Mouse (Mus musculus): ENCODE measurements around the gene Dnajb12. TPM values are rescaled to one million over a fixed set of nuclear protein-coding genes. Genes with fewer than 3 reads are reported as not detected.
A peak's percentile ranks its signal among the peaks of the same experiment; 100 is the strongest.

The Dnajb12 gene
- polyA plus RNA-seq, 1 experiment: 44.6 TPM

GRCm38 (mm10) chr10:59895460-59896186, 16.3 kb downstream of the Dnajb12 start:
- peak overlapping the region; percentile 93 for H3K27ac ChIP-seq (ENCODE audit: control insufficient read depth, insufficient read depth, low read length)
- WGBS: 92% methylated on average over 17 of the region's 17 CpGs
- DNase-seq: no peak
- peaks cover 56% of the 10 kb centered on the region for H3K4me1 ChIP-seq (replicated peaks; ENCODE audit: control insufficient read depth, insufficient read depth, low read length)
- H3K4me3 ChIP-seq (ENCODE audit: control insufficient read depth, insufficient read depth, low read length): no peak overlapping the region
- no peaks in the 10 kb centered on the region for H3K27me3 ChIP-seq (ENCODE audit: control insufficient read depth, insufficient read depth, low read length)
- H3K36me3 ChIP-seq (ENCODE audit: control insufficient read depth, insufficient read depth, low read length): peaks cover 3% of the 10 kb centered on the region; the same call in 1 of the 2 replicates
- TF ChIP-seq POLR2A (IDR thresholded peaks at IDR 0.05; ENCODE audit: control insufficient read depth, extremely low read depth, insufficient read depth, low read length, poor library complexity) (no peak), CTCF (IDR thresholded peaks at IDR 0.05; ENCODE audit: borderline replicate concordance, control insufficient read depth, extremely low read depth, insufficient read depth, low read length, poor library complexity) (no peak)

DNA sequence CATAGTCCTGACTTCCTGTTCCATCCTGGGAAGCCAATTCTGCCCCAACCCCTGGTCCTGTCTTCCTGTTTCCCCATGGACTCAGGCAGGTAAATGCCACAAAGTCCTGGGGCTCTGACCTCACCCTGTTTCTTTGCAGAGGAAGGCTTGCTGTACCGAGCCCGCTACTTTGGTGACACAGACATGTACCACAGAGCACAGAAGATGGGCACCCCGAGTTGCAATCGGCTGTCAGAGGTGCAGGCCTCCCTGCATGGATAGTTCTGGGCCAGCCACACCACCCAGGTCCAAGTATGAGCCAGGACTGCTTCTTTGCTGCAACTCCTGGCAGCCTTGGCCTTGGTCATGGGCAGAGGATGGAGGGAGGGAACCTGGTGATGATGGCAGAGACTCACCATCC, 16.9 kb downstream of the Dnajb12 start:
- TF ChIP-seq CTCF (IDR thresholded peaks at IDR 0.05; ENCODE audit: borderline replicate concordance, control insufficient read depth, extremely low read depth, insufficient read depth, low read length, poor library complexity) (no peak), POLR2A (IDR thresholded peaks at IDR 0.05; ENCODE audit: control insufficient read depth, extremely low read depth, insufficient read depth, low read length, poor library complexity) (no peak)
- Histone ChIP-seq H3K36me3 (ENCODE audit: control insufficient read depth, insufficient read depth, low read length) (no peaks in the 10 kb centered on the region; the same call in 1 of the 2 replicates), H3K27ac (ENCODE audit: control insufficient read depth, insufficient read depth, low read length) (peak overlapping the region; percentile 93), H3K4me3 (ENCODE audit: control insufficient read depth, insufficient read depth, low read length) (no peak overlapping the region), H3K4me1 (replicated peaks; ENCODE audit: control insufficient read depth, insufficient read depth, low read length) (peaks cover 61% of the 10 kb centered on the region), H3K27me3 (ENCODE audit: control insufficient read depth, insufficient read depth, low read length) (no peaks in the 10 kb centered on the region)
- WGBS: 55% methylated on average over 4 of the region's 4 CpGs
- no peak for DNase-seq

GRCm38 (mm10) chr10:59896911-59897331, 17.6 kb downstream of the Dnajb12 start:
- TF ChIP-seq CTCF (IDR thresholded peaks at IDR 0.05; ENCODE audit: borderline replicate concordance, control insufficient read depth, extremely low read depth, insufficient read depth, low read length, poor library complexity) (no peak), POLR2A (IDR thresholded peaks at IDR 0.05; ENCODE audit: control insufficient read depth, extremely low read depth, insufficient read depth, low read length, poor library complexity) (no peak)
- peak; percentile 90 for DNase-seq
- Histone ChIP-seq H3K27ac (ENCODE audit: control insufficient read depth, insufficient read depth, low read length) (peak overlapping the region; percentile 93), H3K36me3 (ENCODE audit: control insufficient read depth, insufficient read depth, low read length) (no peaks in the 10 kb centered on the region; the same call in 1 of the 2 replicates), H3K27me3 (ENCODE audit: control insufficient read depth, insufficient read depth, low read length) (no peaks in the 10 kb centered on the region), H3K4me3 (ENCODE audit: control insufficient read depth, insufficient read depth, low read length) (peak overlapping the region; percentile 11), H3K4me1 (replicated peaks; ENCODE audit: control insufficient read depth, insufficient read depth, low read length) (peaks cover 68% of the 10 kb centered on the region)
- 0% methylated on average over 3 of the region's 3 CpGs for WGBS

DNA sequence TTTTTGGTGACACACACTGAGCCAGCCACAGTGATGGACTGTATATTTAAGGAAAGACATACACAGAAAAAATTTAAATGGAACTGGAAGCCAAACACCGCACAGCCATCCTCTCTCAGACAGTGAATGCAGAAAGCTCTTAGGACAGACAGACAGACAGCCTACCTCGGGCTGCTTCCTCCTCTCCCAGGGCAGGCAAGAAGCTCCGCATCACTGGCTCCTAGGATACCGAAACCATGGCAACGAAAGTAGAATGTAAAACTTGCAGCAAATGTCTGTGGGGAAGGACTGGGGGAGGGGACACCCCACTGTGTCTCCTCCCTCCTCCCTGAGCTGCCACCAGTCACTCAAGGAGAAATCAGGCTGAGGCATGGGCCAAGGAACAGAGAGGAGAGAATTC, 18.2 kb downstream of the Dnajb12 start:
- Histone ChIP-seq H3K4me3 (ENCODE audit: control insufficient read depth, insufficient read depth, low read length) (no peak overlapping the region), H3K27me3 (ENCODE audit: control insufficient read depth, insufficient read depth, low read length) (no peaks in the 10 kb centered on the region), H3K36me3 (ENCODE audit: control insufficient read depth, insufficient read depth, low read length) (no peaks in the 10 kb centered on the region; the same call in 1 of the 2 replicates), H3K27ac (ENCODE audit: control insufficient read depth, insufficient read depth, low read length) (peak overlapping the region; percentile 93), H3K4me1 (replicated peaks; ENCODE audit: control insufficient read depth, insufficient read depth, low read length) (peaks cover 74% of the 10 kb centered on the region)
- DNase-seq: peak; percentile 63
- TF ChIP-seq POLR2A (IDR thresholded peaks at IDR 0.05; ENCODE audit: control insufficient read depth, extremely low read depth, insufficient read depth, low read length, poor library complexity): no peak
- 34% methylated on average over 5 of the region's 5 CpGs for WGBS

GRCm38 (mm10) chr10:59898180-59898778, 18.9 kb downstream of the Dnajb12 start:
- peaks cover 81% of the 10 kb centered on the region for H3K4me1 ChIP-seq (replicated peaks; ENCODE audit: control insufficient read depth, insufficient read depth, low read length)
- DNase-seq: no peak
- WGBS: 93% methylated on average over 9 of the region's 9 CpGs

DNA sequence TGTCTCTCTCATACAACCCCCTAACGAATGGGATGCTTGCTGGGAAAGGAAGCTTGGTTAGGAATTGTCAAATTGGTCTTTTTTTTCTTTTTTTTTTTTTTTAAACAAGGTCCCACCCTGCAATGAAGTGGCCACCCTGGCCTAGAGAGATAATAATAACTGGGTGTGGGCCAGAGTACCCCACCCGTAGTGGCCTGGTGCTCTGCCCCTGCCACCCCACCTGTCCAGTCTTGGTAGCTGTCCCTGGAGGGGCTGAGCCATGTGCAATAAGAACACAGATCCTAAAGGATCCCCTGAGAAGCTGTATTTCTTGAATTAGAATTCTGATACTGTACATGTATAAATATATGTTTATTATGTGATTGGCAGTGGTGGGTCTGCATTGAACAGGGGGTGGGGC, 19.6 kb downstream of the Dnajb12 start:
- H3K4me3 ChIP-seq (ENCODE audit: control insufficient read depth, insufficient read depth, low read length): peak overlapping the region; percentile 25; the same call in 1 of the 2 replicates
- WGBS: 51% methylated on average over 2 of the region's 2 CpGs
- TF ChIP-seq POLR2A (IDR thresholded peaks at IDR 0.05; ENCODE audit: control insufficient read depth, extremely low read depth, insufficient read depth, low read length, poor library complexity): no peak
- no peak for TF ChIP-seq CTCF (IDR thresholded peaks at IDR 0.05; ENCODE audit: borderline replicate concordance, control insufficient read depth, extremely low read depth, insufficient read depth, low read length, poor library complexity)
- H3K27ac ChIP-seq (ENCODE audit: control insufficient read depth, insufficient read depth, low read length): peak overlapping the region; percentile 87
- H3K27me3 ChIP-seq (ENCODE audit: control insufficient read depth, insufficient read depth, low read length): no peaks in the 10 kb centered on the region
- DNase-seq: no peak
- peaks cover 87% of the 10 kb centered on the region for H3K4me1 ChIP-seq (replicated peaks; ENCODE audit: control insufficient read depth, insufficient read depth, low read length)
- H3K36me3 ChIP-seq (ENCODE audit: control insufficient read depth, insufficient read depth, low read length): no peaks in the 10 kb centered on the region

More at GRCm38 (mm10) chr10:59898180-59898778, 18.9 kb downstream of the Dnajb12 start:
- no peak for TF ChIP-seq POLR2A (IDR thresholded peaks at IDR 0.05; ENCODE audit: control insufficient read depth, extremely low read depth, insufficient read depth, low read length, poor library complexity)
- TF ChIP-seq CTCF (IDR thresholded peaks at IDR 0.05; ENCODE audit: borderline replicate concordance, control insufficient read depth, extremely low read depth, insufficient read depth, low read length, poor library complexity): no peak
- Histone ChIP-seq H3K36me3 (ENCODE audit: control insufficient read depth, insufficient read depth, low read length) (no peaks in the 10 kb centered on the region), H3K27ac (ENCODE audit: control insufficient read depth, insufficient read depth, low read length) (peak overlapping the region; percentile 4; the same call in 1 of the 2 replicates), H3K27me3 (ENCODE audit: control insufficient read depth, insufficient read depth, low read length) (no peaks in the 10 kb centered on the region), H3K4me3 (ENCODE audit: control insufficient read depth, insufficient read depth, low read length) (no peak overlapping the region)
